Comparison of ENCODE assay signal across 10 mouse cellular contexts in genomic region chr11:113016801-113017715, GRCm38 (mm10).
DNase-seq lines count a peak whose midpoint lies in the region; ATAC-seq and TF ChIP-seq lines count a peak whose summit lies in the region.
"Had no signal": no experiment of that assay in that cellular context is flagged by ENCODE, and none has a peak within 500 bp of the region (broad histone marks: within the 10 kb centered on the region; RNA-seq: fewer than 3 reads in every experiment).

No protein-coding gene starts in this region.

- 3% methylated on average over 7 of the region's 7 CpGs for WGBS in forebrain, embryonic 14.5 days
- 25% methylated on average over 7 of the region's 7 CpGs for WGBS in neural tube, embryonic 15.5 days

- H3K9me3 ChIP-seq in forebrain, embryonic 14.5 days (replicated peaks; ENCODE audit: control insufficient read depth, low read length) = no peaks in the 10 kb centered on the region
- H3K9me3 ChIP-seq in neural tube, embryonic 15.5 days (replicated peaks) = no peaks in the 10 kb centered on the region

- peak; percentile 86 for ATAC-seq in forebrain, embryonic 14.5 days
- peak; percentile 85 for ATAC-seq in neural tube, embryonic 15.5 days (ENCODE audit: low FRiP score)

- H3K4me3 ChIP-seq in forebrain, embryonic 14.5 days (ENCODE audit: low read depth, low read length) = no peak overlapping the region
- H3K4me3 ChIP-seq in left cerebral cortex, adult 2 months = no peak overlapping the region
- H3K4me3 ChIP-seq in neural tube, embryonic 15.5 days (replicated peaks) = no peak overlapping the region
- H3K4me3 ChIP-seq: myocyte had no signal

- peak; percentile 46 for DNase-seq in embryo, embryonic 11 days
- peak; percentile 94 for DNase-seq in forebrain, embryonic 14.5 days (ENCODE audit: low spot score)
- peak in 1 of 2 experiments; percentile 53 for DNase-seq in left cerebral cortex, adult 2 months (ENCODE audit: extremely low spot score in 1 of 2, low spot score in 2 of 2)
- no peak for DNase-seq in ovary, adult 18-20 months (ENCODE audit: low spot score)
- no peak for DNase-seq in urinary bladder, postnatal 36 days (ENCODE audit: low spot score in 2 of 2)
- DNase-seq in cerebellum, adult 8-10 months = no peak
- DNase-seq: heart, postnatal 14 days had no signal

- peak overlapping the region; percentile 77 for H3K27ac ChIP-seq in forebrain, embryonic 14.5 days (ENCODE audit: low read depth, low read length)
- H3K27ac ChIP-seq in left cerebral cortex, adult 2 months = peak overlapping the region; percentile 40; the same call in 1 of the 2 replicates
- peak overlapping the region; percentile 34 for H3K27ac ChIP-seq in neural tube, embryonic 15.5 days (replicated peaks)

- H3K4me1 ChIP-seq in forebrain, embryonic 14.5 days (ENCODE audit: control insufficient read depth, insufficient read depth, low read length) = peaks cover 41% of the 10 kb centered on the region
- H3K4me1 ChIP-seq in neural tube, embryonic 15.5 days = peaks cover 46% of the 10 kb centered on the region

- no peak overlapping the region for H3K4me2 ChIP-seq in forebrain, embryonic 14.5 days (ENCODE audit: low read length)
- no peak overlapping the region for H3K4me2 ChIP-seq in neural tube, embryonic 15.5 days
- H3K4me2 ChIP-seq: liver, embryonic 11.5 days had no signal

- H3K9ac ChIP-seq in forebrain, embryonic 14.5 days (ENCODE audit: low read length) = no peak overlapping the region
- H3K9ac ChIP-seq in neural tube, embryonic 15.5 days (replicated peaks) = no peak overlapping the region

- H3K27me3 ChIP-seq in forebrain, embryonic 14.5 days (replicated peaks; ENCODE audit: control insufficient read depth, insufficient read depth, low read length) = no peaks in the 10 kb centered on the region
- H3K27me3 ChIP-seq in neural tube, embryonic 15.5 days (replicated peaks) = no peaks in the 10 kb centered on the region

- no peaks in the 10 kb centered on the region for H3K36me3 ChIP-seq in forebrain, embryonic 14.5 days (ENCODE audit: control insufficient read depth, insufficient read depth, low read length)
- no peaks in the 10 kb centered on the region for H3K36me3 ChIP-seq in neural tube, embryonic 15.5 days

- intact Hi-C loops in left cerebral cortex, adult 2 months (cut with DNase I) = loop anchor here (2.0 kb wide), 1 partner anchor 34 kb away; no protein-coding TSS in a partner anchor

- no peak for TF ChIP-seq CTCF in left cerebral cortex, adult 2 months (IDR thresholded peaks at IDR 0.05)

Comparison
In these comparisons a context has a peak if more than half of its experiments do, and no peak if none do; other contexts are left out.
1. DNase-seq: peak in embryo, embryonic 11 days (single experiment) and forebrain, embryonic 14.5 days (single experiment); none in ovary, adult 18-20 months (single experiment), urinary bladder, postnatal 36 days (0 of 2) and cerebellum, adult 8-10 months (single experiment).
2. Peak in every context shown above with its lines, with median percentiles within 50 percentile points of each other: H3K27ac ChIP-seq.